Mouse (Mus musculus) MEL (cell line): Measurements from ENCODE around the gene Mark4.

Experiments
- BHLHE40 ChIP-seq: IDR thresholded peaks from 2 replicates; pipeline ENCODE4 v1.6.1; 2012; ENCODE audit warnings: low read depth, mild to moderate bottlenecking, inconsistent platforms, low read length, improper control_type of control experiment, borderline replicate concordance
- CTCF ChIP-seq, 3 experiments: IDR thresholded peaks in 2 of 3; conservative IDR thresholded peaks in 1 of 3; 2 replicates each; pipeline ENCODE4 v1.5.1; 2011 to 2012; ENCODE audit warnings: low read length in 3 of 3, low read depth in 2 of 3, mild to moderate bottlenecking in 2 of 3, improper control_type of control experiment in 1 of 3, inconsistent platforms in 1 of 3, mixed read lengths in 1 of 3, moderate library complexity in 1 of 3; ENCODE audit not compliant: control insufficient read depth in 1 of 3, insufficient read depth in 1 of 3, poor library complexity in 1 of 3, severe bottlenecking in 1 of 3
- EP300 ChIP-seq, 2 experiments: IDR thresholded peaks; 2 replicates each; pipeline ENCODE4 v1.6.1; 2011; ENCODE audit warnings: improper control_type of control experiment in 2 of 2, low read length in 2 of 2, low read depth in 1 of 2, mild to moderate bottlenecking in 1 of 2
- ETS1 ChIP-seq: IDR thresholded peaks from 2 replicates; pipeline ENCODE4 v1.6.1; 2012; ENCODE audit warnings: low read depth, mild to moderate bottlenecking, inconsistent platforms, low read length, improper control_type of control experiment, moderate library complexity
- MAX ChIP-seq: IDR thresholded peaks from 2 replicates; pipeline ENCODE4 v1.6.1; 2011; ENCODE audit warnings: low read length, improper control_type of control experiment
- MEF2A ChIP-seq: IDR thresholded peaks from 2 replicates; pipeline ENCODE4 v1.6.1; 2014; ENCODE audit warnings: low read depth, mild to moderate bottlenecking, inconsistent platforms, low read length, improper control_type of control experiment; ENCODE audit not compliant: poor library complexity, insufficient replicate concordance, severe bottlenecking; ENCODE audit errors: extremely low read depth
- NELFE ChIP-seq: IDR thresholded peaks from 2 replicates; pipeline ENCODE4 v1.6.1; 2011; ENCODE audit warnings: low read depth, low read length, improper control_type of control experiment
- POLR2A ChIP-seq, 2 experiments: IDR thresholded peaks; 2 replicates each; pipeline ENCODE4 v1.6.1; 2011 to 2012; ENCODE audit warnings: low read length in 2 of 2, mild to moderate bottlenecking in 2 of 2, control low read depth in 1 of 2, improper control_type of control experiment in 1 of 2, low read depth in 1 of 2, moderate library complexity in 1 of 2; ENCODE audit not compliant: control insufficient read depth in 1 of 2, insufficient read depth in 1 of 2, poor library complexity in 1 of 2
- SMC3 ChIP-seq: IDR thresholded peaks from 2 replicates; pipeline ENCODE4 v1.6.1; 2011; ENCODE audit warnings: low read depth, low read length, improper control_type of control experiment
- USF1 ChIP-seq: IDR thresholded peaks from 2 replicates; pipeline ENCODE4 v1.6.1; 2014; ENCODE audit warnings: low read depth, mild to moderate bottlenecking, inconsistent platforms, low read length, improper control_type of control experiment, moderate library complexity
- USF2 ChIP-seq, 2 experiments: IDR thresholded peaks; 2 replicates each; pipeline ENCODE4 v1.6.1; 2011 to 2012; ENCODE audit warnings: improper control_type of control experiment in 2 of 2, low read length in 2 of 2, borderline replicate concordance in 1 of 2, inconsistent platforms in 1 of 2, low read depth in 1 of 2, mild to moderate bottlenecking in 1 of 2; ENCODE audit not compliant: insufficient read depth in 1 of 2

- TF ChIP-seq MAX: no peak
- TF ChIP-seq SMC3: no peak
- no peak for TF ChIP-seq BHLHE40
- no peak for TF ChIP-seq POLR2A (IDR thresholded peaks at IDR 0.05; ENCODE audit: control insufficient read depth in 1 of 2, insufficient read depth in 1 of 2, low read depth in 1 of 2, low read length in 2 of 2, poor library complexity in 1 of 2)
- peak in 2 of 3 experiments; percentile 28 to 50; a peak in 4 of 6 replicates for TF ChIP-seq CTCF (IDR thresholded peaks at IDR 0.05 in 2 of 3, conservative IDR thresholded peaks at IDR 0.05 in 1 of 3; ENCODE audit: control insufficient read depth in 1 of 3, insufficient read depth in 1 of 3, low read depth in 2 of 3, low read length in 3 of 3, poor library complexity in 1 of 3, severe bottlenecking in 1 of 3)
- TF ChIP-seq USF2 (IDR thresholded peaks at IDR 0.05; ENCODE audit: borderline replicate concordance in 1 of 2, insufficient read depth in 1 of 2, low read depth in 1 of 2, low read length in 2 of 2): no peak
- TF ChIP-seq ETS1: no peak
- no peak for TF ChIP-seq NELFE
- TF ChIP-seq USF1: no peak
- no peak for TF ChIP-seq EP300 (IDR thresholded peaks at IDR 0.05; ENCODE audit: low read depth in 1 of 2, low read length in 2 of 2)
- no peak for TF ChIP-seq MEF2A
These were observed 542 bp downstream of the Mark4 start for GRCm38 (mm10) chr7:19458072-19458486.
